Mouse (Mus musculus) stomach, embryonic 15.5 days (tissue): ENCODE results near the gene Llph. TPM values are rescaled to one million over a fixed set of nuclear protein-coding genes. Genes with fewer than 3 reads are reported as not detected.

ENCODE experiments used
- ATAC-seq: fragments of 200-750 bp; cut with Nextera tagmentation; 2 replicates; pipeline ENCODE4 v1.8.0; 2017; ENCODE audit warnings: low read depth, moderate number of reproducible peaks, moderate TSS enrichment; ENCODE audit not compliant: insufficient read depth, low FRiP score
- H3K27ac ChIP-seq: fragments of 300-500 bp; sonication (generic); 2 replicates; pipeline ENCODE4 v1.5.1; 2015; ENCODE audit warnings: mild to moderate bottlenecking, inconsistent platforms
- H3K27me3 ChIP-seq: fragments of 300-500 bp; sonication (generic); replicated peaks from 2 replicates; pipeline ENCODE4 v1.6.1; 2015; ENCODE audit warnings: inconsistent platforms
- H3K36me3 ChIP-seq: fragments of 300-500 bp; sonication (generic); 2 replicates; pipeline ENCODE4 v1.6.1; 2015; ENCODE audit warnings: inconsistent platforms
- H3K4me1 ChIP-seq: fragments of 300-500 bp; sonication (generic); 2 replicates; pipeline ENCODE4 v1.6.1; 2015; ENCODE audit warnings: inconsistent platforms
- H3K4me2 ChIP-seq: fragments of 300-500 bp; sonication (generic); 2 replicates; pipeline ENCODE4 v1.6.1; 2015; ENCODE audit warnings: mild to moderate bottlenecking, inconsistent platforms
- H3K4me3 ChIP-seq: fragments of 300-500 bp; sonication (generic); replicated peaks from 2 replicates; pipeline ENCODE4 v1.5.1; 2015; ENCODE audit warnings: inconsistent platforms
- H3K9ac ChIP-seq: fragments of 300-500 bp; sonication (generic); 2 replicates; pipeline ENCODE4 v1.6.1; 2015; ENCODE audit warnings: inconsistent platforms
- H3K9me3 ChIP-seq: fragments of 300-500 bp; sonication (generic); 2 replicates; pipeline ENCODE4 v1.6.1; 2016; ENCODE audit warnings: inconsistent platforms
- WGBS: fragments of 180-500 bp; shearing (Covaris S2); methylation state at CpG from one replicate; pipeline ENCODE4 v1.1.7; 2015; 5-methylcytosine and 5-hydroxymethylcytosine counted together
- polyA plus RNA-seq: library from polyadenylated mRNA; unstranded; fragments of >200 nt; fragmentation: Nextera tagmentation; extraction: Ambion mirVana; gene quantifications from 2 replicates; pipeline ENCODE4 v1.2.1, GENCODE M21; 2015

Gene Llph
- 52.5 and 53.8 TPM in 2 replicates for polyA plus RNA-seq

GRCm38 (mm10) chr10:120226871-120227661 lies at the start of gene Llph:
TSS of gene Llph (plus strand) at chr10:120227070.
- peak within 1 kb of the TSS; percentile 79 for H3K4me3 ChIP-seq
- ATAC-seq: peak; percentile 89
- peaks cover 2% of the 10 kb centered on the region; the same call in 1 of the 2 replicates for H3K4me1 ChIP-seq
- peak within 1 kb of the TSS; percentile 75; the same call in 1 of the 2 replicates for H3K27ac ChIP-seq
- no peaks in the 10 kb centered on the region for H3K9me3 ChIP-seq
- under 1% methylated on average over 57 of the region's 57 CpGs for WGBS
- peak within 1 kb of the TSS; percentile 72 for H3K9ac ChIP-seq
- H3K27me3 ChIP-seq: no peaks in the 10 kb centered on the region
- peak within 1 kb of the TSS; percentile 83 for H3K4me2 ChIP-seq
- peaks cover 19% of the 10 kb centered on the region for H3K36me3 ChIP-seq

GRCm38 (mm10) chr10:120182887-120183286 lies 44.0 kb upstream of the Llph start:
- Histone ChIP-seq H3K4me2 (no peak overlapping the region), H3K9ac (no peak overlapping the region), H3K27me3 (no peaks in the 10 kb centered on the region), H3K27ac (no peak overlapping the region), H3K9me3 (no peaks in the 10 kb centered on the region), H3K36me3 (no peaks in the 10 kb centered on the region), H3K4me1 (no peaks in the 10 kb centered on the region), H3K4me3 (no peak overlapping the region)
- no peak for ATAC-seq
- 90% methylated on average over 1 of the region's 1 CpGs for WGBS

GRCm38 (mm10) chr10:120183342-120183741 lies 43.5 kb upstream of the Llph start:
- H3K36me3 ChIP-seq: no peaks in the 10 kb centered on the region
- no peak overlapping the region for H3K4me3 ChIP-seq
- H3K4me1 ChIP-seq: no peaks in the 10 kb centered on the region
- ATAC-seq: no peak
- H3K27ac ChIP-seq: no peak overlapping the region
- H3K27me3 ChIP-seq: no peaks in the 10 kb centered on the region
- H3K9me3 ChIP-seq: no peaks in the 10 kb centered on the region
- 71% methylated on average over 2 of the region's 2 CpGs for WGBS
- H3K4me2 ChIP-seq: no peak overlapping the region
- H3K9ac ChIP-seq: no peak overlapping the region

- Histone ChIP-seq H3K4me3 (no peak overlapping the region), H3K27me3 (no peaks in the 10 kb centered on the region), H3K9ac (no peak overlapping the region), H3K4me1 (no peaks in the 10 kb centered on the region), H3K27ac (no peak overlapping the region), H3K4me2 (no peak overlapping the region), H3K36me3 (no peaks in the 10 kb centered on the region), H3K9me3 (no peaks in the 10 kb centered on the region)
- ATAC-seq: no peak
- WGBS: 45% methylated on average over 2 of the region's 2 CpGs
These were observed 38.4 kb upstream of the Llph start for GRCm38 (mm10) chr10:120188513-120188912.

GRCm38 (mm10) chr10:120189276-120189675 lies 37.6 kb upstream of the Llph start:
- H3K4me3 ChIP-seq: no peak overlapping the region
- H3K27me3 ChIP-seq: no peaks in the 10 kb centered on the region
- no peaks in the 10 kb centered on the region for H3K4me1 ChIP-seq
- no peak for ATAC-seq
- no peaks in the 10 kb centered on the region for H3K36me3 ChIP-seq
- H3K27ac ChIP-seq: no peak overlapping the region
- no peak overlapping the region for H3K9ac ChIP-seq
- WGBS: 67% methylated on average over 11 of the region's 11 CpGs
- no peak overlapping the region for H3K4me2 ChIP-seq
- H3K9me3 ChIP-seq: no peaks in the 10 kb centered on the region

GRCm38 (mm10) chr10:120189782-120190181 lies 37.1 kb upstream of the Llph start:
- no peak overlapping the region for H3K27ac ChIP-seq
- no peaks in the 10 kb centered on the region for H3K27me3 ChIP-seq
- no peak overlapping the region for H3K4me3 ChIP-seq
- 40% methylated on average over 6 of the region's 6 CpGs for WGBS
- no peak for ATAC-seq
- no peak overlapping the region for H3K9ac ChIP-seq
- no peak overlapping the region for H3K4me2 ChIP-seq
- H3K36me3 ChIP-seq: no peaks in the 10 kb centered on the region
- H3K9me3 ChIP-seq: no peaks in the 10 kb centered on the region
- H3K4me1 ChIP-seq: no peaks in the 10 kb centered on the region

- Histone ChIP-seq H3K27ac (no peak overlapping the region), H3K27me3 (no peaks in the 10 kb centered on the region), H3K4me2 (no peak overlapping the region), H3K4me1 (no peaks in the 10 kb centered on the region), H3K9me3 (no peaks in the 10 kb centered on the region), H3K4me3 (no peak overlapping the region), H3K36me3 (no peaks in the 10 kb centered on the region), H3K9ac (no peak overlapping the region)
- WGBS: 77% methylated on average over 6 of the region's 6 CpGs
- ATAC-seq: no peak
These were observed 35.7 kb upstream of the Llph start for GRCm38 (mm10) chr10:120191165-120191564.

GRCm38 (mm10) chr10:120192278-120192677 lies 34.6 kb upstream of the Llph start:
- H3K36me3 ChIP-seq: no peaks in the 10 kb centered on the region
- no peak overlapping the region for H3K4me2 ChIP-seq
- no peak for ATAC-seq
- H3K27me3 ChIP-seq: no peaks in the 10 kb centered on the region
- H3K27ac ChIP-seq: no peak overlapping the region
- WGBS: 82% methylated on average over 4 of the region's 4 CpGs
- no peaks in the 10 kb centered on the region for H3K4me1 ChIP-seq
- no peak overlapping the region for H3K9ac ChIP-seq
- H3K9me3 ChIP-seq: no peaks in the 10 kb centered on the region
- no peak overlapping the region for H3K4me3 ChIP-seq

GRCm38 (mm10) chr10:120193255-120193654 lies 33.6 kb upstream of the Llph start:
- H3K36me3 ChIP-seq: no peaks in the 10 kb centered on the region
- H3K9me3 ChIP-seq: no peaks in the 10 kb centered on the region
- ATAC-seq: no peak
- H3K4me1 ChIP-seq: no peaks in the 10 kb centered on the region
- no peak overlapping the region for H3K27ac ChIP-seq
- no peak overlapping the region for H3K4me2 ChIP-seq
- H3K27me3 ChIP-seq: no peaks in the 10 kb centered on the region
- 87% methylated on average over 8 of the region's 8 CpGs for WGBS
- no peak overlapping the region for H3K4me3 ChIP-seq
- no peak overlapping the region for H3K9ac ChIP-seq

GRCm38 (mm10) chr10:120197061-120197835 lies 29.6 kb upstream of the Llph start:
- ATAC-seq: no peak
- peaks cover 10% of the 10 kb centered on the region; the same call in 1 of the 2 replicates for H3K27me3 ChIP-seq
- no peak overlapping the region for H3K27ac ChIP-seq
- no peak overlapping the region for H3K4me2 ChIP-seq
- H3K4me1 ChIP-seq: peaks cover 8% of the 10 kb centered on the region; the same call in 1 of the 2 replicates
- 74% methylated on average over 14 of the region's 14 CpGs for WGBS
- H3K36me3 ChIP-seq: no peaks in the 10 kb centered on the region
- H3K9ac ChIP-seq: no peak overlapping the region
- H3K9me3 ChIP-seq: no peaks in the 10 kb centered on the region
- H3K4me3 ChIP-seq: no peak overlapping the region

GRCm38 (mm10) chr10:120201131-120201921 lies 25.5 kb upstream of the Llph start, which contains the start of gene Tmbim4:
TSS of gene Tmbim4 (plus strand) at chr10:120201590.
- WGBS: 2% methylated on average over 65 of the region's 65 CpGs
- Histone ChIP-seq H3K9me3 (no peaks in the 10 kb centered on the region), H3K4me3 (peak within 1 kb of the TSS; percentile 51), H3K9ac (peak within 1 kb of the TSS; percentile 23; the same call in 1 of the 2 replicates), H3K4me2 (peak within 1 kb of the TSS; percentile 90), H3K27ac (no peak within 1 kb of the TSS), H3K36me3 (no peaks in the 10 kb centered on the region), H3K4me1 (peaks cover 8% of the 10 kb centered on the region; the same call in 1 of the 2 replicates), H3K27me3 (peaks cover 10% of the 10 kb centered on the region; the same call in 1 of the 2 replicates)
- ATAC-seq: peak; percentile 65; the same call in 1 of the 2 replicates
